Mouse (Mus musculus): ENCODE results near the gene Lrrc29.

Gene Lrrc29

GRCm38 (mm10) chr8:105326141-105326672 lies at the start of gene Lrrc29, which contains the start of gene Tmem208:
Lrrc29 (minus strand) TSS chr8:105326278.
Tmem208 (plus strand) TSS chr8:105326354.
- ATAC-seq (ENCODE audit: low TSS enrichment) = peak; percentile 94

GRCm38 (mm10) chr8:105374513-105374966 lies 48.5 kb upstream of the Lrrc29 start:
- no peak for ATAC-seq (ENCODE audit: low TSS enrichment)

- no peak for ATAC-seq (ENCODE audit: low TSS enrichment)
Observed at GRCm38 (mm10) chr8:105373032-105373431, 47.0 kb upstream of the Lrrc29 start, which contains the start of gene Plekhg4. Plekhg4 (plus strand) TSS chr8:105373274.

- ATAC-seq (ENCODE audit: low TSS enrichment) = no peak
Observed at GRCm38 (mm10) chr8:105372473-105372872, 46.4 kb upstream of the Lrrc29 start.

GRCm38 (mm10) chr8:105367107-105367506 lies 41.0 kb upstream of the Lrrc29 start:
- no peak for ATAC-seq (ENCODE audit: low TSS enrichment)

GRCm38 (mm10) chr8:105361751-105362702 lies 35.9 kb upstream of the Lrrc29 start:
- ATAC-seq (ENCODE audit: low TSS enrichment) = no peak

GRCm38 (mm10) chr8:105359646-105360045 lies 33.6 kb upstream of the Lrrc29 start:
- no peak for ATAC-seq (ENCODE audit: low TSS enrichment)

- no peak for ATAC-seq (ENCODE audit: low TSS enrichment)
Observed at GRCm38 (mm10) chr8:105359208-105359607, 33.1 kb upstream of the Lrrc29 start.

- no peak for ATAC-seq (ENCODE audit: low TSS enrichment)
Observed at GRCm38 (mm10) chr8:105356681-105357080, 30.6 kb upstream of the Lrrc29 start.

- ATAC-seq (ENCODE audit: low TSS enrichment) = no peak
Observed at GRCm38 (mm10) chr8:105355179-105356024, 29.3 kb upstream of the Lrrc29 start.

GRCm38 (mm10) chr8:105354549-105354948 lies 28.5 kb upstream of the Lrrc29 start:
- no peak for ATAC-seq (ENCODE audit: low TSS enrichment)

- ATAC-seq (ENCODE audit: low TSS enrichment) = no peak
Observed at GRCm38 (mm10) chr8:105353583-105354135, 27.6 kb upstream of the Lrrc29 start.

GRCm38 (mm10) chr8:105350186-105350585 lies 24.1 kb upstream of the Lrrc29 start:
- ATAC-seq (ENCODE audit: low TSS enrichment) = 0 out of 2 replicates have a peak, but pooled peaks have one; percentile 24

GRCm38 (mm10) chr8:105349096-105349771 lies 23.2 kb upstream of the Lrrc29 start:
- ATAC-seq (ENCODE audit: low TSS enrichment) = no peak; the same call in 1 of the 2 replicates

GRCm38 (mm10) chr8:105348450-105349095 lies 22.5 kb upstream of the Lrrc29 start, which contains the start of gene Slc9a5:
Slc9a5 (plus strand) TSS chr8:105348843.
- peak; percentile 10; the same call in 1 of the 2 replicates for ATAC-seq (ENCODE audit: low TSS enrichment)

- peak; percentile 85 for ATAC-seq (ENCODE audit: low TSS enrichment)
Observed at GRCm38 (mm10) chr8:105347428-105348221, 21.5 kb upstream of the Lrrc29 start, which contains the start of gene Fhod1. Fhod1 (minus strand) TSS chr8:105347953.

GRCm38 (mm10) chr8:105346611-105347427 lies 20.7 kb upstream of the Lrrc29 start:
- ATAC-seq (ENCODE audit: low TSS enrichment) = peak; percentile 10; the same call in 1 of the 2 replicates

Data from frontal cortex, adult (tissue).